Mouse (Mus musculus) layer of hippocampus, adult 9-11 months (tissue): ENCODE measurements around the gene Speg.

ENCODE experiments used
- DNase-seq: peaks from one replicate; pipeline ENCODE4 v3.0.0; 2022

The Speg gene

DNA sequence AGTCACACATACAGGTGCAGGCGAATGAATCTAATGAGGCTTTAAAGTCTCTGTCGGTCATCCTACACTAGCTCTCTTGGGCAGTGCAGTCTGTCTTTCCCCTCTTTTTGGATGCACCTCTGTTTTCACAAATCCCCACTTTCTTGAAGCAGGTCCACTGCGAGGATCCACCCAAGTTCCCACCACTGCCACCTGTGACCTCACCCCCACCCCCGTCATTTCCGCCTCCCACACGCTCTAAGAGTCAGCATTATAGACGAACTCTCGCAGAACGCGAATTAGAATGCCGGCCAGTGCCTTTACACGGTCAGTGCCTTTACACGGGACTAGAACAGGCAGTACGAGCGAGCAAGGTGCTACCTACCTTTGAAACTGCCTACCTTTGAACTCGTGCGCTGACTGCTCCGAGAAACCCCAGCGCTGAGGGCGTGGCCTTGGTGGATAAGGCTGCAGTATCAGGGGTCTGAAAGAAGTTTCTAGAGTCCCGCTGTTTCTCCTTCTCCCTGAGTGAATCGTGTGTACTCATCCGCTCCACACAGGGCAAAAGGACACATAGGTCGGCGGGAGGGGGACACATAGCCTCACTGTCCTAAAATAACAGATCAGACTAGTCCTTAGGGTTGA, 5.6 kb upstream of the Speg start:
- DNase-seq = no peak

DNA sequence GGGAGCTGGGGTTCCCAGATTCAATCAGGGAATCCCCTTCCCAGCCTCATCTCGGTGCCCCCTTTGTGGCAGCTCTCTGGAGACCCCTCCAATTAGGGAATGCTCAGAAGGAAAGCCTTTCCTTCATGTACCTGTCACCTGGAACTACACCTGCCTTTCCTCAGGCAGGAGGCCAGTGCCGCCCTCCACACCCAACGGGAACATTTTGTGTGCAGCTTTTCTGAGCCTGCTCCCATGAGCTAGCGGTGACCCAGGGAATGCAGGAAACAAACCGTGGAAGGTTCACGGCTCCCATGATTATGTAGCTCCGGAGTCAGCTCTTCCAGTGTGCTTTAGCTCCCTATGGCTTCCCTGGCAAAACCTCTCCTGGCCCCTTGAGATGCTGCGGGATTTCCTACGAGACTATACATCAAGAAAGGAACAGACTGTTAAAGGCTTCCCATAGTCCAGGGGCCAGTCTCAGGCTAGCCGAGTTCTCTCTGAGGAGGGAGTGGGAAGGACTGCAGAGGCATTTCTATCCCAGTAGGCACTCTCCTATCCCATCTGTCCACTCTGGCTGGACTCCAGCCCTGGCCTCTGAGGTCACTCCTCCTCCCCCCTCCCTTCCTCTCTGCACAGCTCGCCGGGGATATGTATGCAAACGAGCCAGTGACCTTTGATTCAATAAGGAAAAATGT, 5.0 kb upstream of the Speg start:
- no peak for DNase-seq

DNA sequence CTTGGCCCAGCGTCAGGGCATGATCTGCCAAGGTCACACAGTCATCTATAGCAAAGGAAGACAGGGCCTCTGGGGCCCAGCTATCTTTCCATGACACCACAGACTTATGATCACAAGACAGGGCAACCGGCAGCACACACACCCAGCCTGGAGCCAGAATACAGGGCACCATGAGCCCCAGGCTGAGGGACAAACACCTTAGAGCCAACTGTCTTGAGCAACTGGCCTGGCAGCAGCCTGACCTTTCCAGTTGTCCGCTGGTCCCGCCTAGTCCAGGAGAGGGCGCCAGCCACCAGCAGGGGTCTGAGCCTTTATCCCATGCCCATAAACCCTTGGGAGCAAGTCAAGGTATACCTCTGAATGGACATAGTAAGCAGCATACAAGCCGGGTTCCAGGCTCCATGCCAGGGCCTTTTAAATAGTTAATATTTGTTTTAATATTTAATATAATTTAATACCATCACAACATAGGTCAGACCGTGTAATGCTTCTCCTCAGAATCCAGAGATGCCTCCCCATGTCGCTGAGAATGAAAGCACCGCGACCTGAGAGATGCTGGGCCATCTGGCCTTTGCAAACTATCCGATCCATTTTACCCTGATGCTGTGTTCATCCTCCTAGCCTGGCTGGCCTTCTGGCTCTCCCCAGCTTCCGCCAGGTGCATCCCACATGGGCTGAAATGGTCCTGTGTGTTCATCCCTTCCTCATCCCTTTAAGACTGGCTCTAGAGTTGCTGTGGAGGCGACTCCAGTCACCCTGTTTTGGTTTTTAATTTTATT, 3.6 kb upstream of the Speg start:
- DNase-seq = no peak

DNA sequence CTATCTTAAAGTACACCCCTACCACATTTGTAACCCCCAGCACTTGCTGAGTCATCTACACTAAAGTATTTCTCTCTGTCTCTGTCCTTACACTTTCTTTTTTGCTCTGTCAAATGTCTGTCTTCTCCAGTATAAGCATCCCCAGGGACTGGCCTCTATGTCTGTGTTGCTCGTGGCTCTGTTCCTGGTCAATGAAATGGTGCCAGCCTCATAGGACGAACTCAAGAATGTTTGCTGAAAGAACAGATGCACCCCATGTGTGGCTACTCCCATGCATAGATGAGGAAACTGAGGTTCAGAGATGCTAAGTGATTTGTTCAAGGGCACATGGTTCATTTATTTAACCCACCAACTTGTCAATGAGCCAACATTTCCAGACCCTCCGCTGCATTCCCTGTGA, 2.6 kb upstream of the Speg start:
- no peak for DNase-seq

DNA sequence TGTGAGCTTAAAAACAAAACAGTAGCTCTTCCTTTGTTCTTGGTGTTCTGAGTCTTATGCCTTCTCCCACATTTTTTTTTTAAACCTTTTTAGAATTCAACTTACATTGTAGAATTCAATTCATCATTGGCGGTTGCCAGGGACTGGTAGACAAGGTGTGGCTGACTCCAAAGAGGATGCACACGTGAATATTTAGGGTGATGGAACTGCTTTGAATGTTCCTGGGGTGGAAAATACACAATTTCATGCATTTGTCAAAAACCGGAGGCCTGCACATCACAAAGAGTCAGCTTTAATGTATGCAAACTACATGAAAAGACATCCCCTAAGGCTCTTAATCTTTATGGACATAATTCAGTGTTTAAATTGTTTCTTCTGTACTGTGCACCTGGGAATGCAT, 1.8 kb upstream of the Speg start:
- no peak for DNase-seq

DNA sequence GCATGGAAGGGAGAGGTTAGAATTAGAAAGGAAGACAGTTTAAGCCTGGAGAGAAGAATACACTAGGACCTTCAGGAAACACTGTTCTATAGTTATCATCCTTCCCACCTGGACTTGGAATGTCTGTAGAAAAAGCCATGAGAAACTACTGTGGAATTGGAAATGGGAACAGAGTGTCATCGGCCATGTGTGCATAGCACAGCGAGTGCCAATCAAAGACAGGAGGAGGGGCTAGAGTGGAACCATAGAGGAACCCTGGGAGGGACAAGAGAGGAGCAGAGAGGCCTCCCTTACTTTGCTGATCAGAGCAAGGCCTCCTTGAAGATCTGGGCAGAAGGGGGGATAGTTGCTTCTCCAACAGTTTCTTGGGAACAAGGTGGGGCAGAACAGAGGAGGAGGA, 4.1 kb downstream of the Speg start:
- DNase-seq = no peak

DNA sequence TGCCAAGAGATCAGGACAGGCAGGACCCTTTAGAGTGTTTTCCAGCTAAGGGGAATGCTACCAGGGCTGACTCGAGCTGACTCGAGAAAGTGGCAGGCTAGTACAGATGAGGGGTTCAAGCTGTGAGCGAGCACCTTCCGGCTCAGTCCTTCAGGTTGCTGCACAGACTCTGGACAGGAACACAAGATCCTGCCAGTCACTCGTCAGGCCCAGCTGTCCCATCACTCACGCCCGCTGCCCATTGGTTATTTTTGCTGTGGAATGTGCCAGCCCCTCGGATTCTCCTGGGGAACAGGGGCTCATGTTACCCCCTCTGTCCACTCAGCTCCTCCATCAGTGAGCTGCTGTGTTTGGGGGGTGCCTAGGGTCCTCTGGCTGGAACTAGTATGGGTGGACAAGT, 4.8 kb downstream of the Speg start:
- DNase-seq = no peak

DNA sequence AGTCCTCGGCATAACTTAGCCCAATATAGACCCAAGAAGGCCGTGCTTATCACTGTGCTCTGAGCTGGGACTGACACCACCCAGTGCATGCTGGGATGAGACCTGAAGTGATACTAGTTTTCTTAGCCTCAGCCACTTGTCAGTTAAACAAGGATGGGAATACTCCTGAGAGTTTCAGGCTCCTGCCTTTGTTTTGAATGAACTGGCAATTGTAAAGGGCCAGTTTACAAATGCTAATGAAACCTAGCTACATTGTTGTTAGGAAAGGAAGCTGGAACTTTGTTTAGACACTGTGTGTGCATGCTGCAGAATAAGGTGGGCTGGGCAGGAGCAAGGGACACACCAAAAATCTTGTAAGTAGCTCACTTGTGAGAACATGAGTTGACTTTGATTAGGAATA, 5.9 kb downstream of the Speg start:
- no peak for DNase-seq

DNA sequence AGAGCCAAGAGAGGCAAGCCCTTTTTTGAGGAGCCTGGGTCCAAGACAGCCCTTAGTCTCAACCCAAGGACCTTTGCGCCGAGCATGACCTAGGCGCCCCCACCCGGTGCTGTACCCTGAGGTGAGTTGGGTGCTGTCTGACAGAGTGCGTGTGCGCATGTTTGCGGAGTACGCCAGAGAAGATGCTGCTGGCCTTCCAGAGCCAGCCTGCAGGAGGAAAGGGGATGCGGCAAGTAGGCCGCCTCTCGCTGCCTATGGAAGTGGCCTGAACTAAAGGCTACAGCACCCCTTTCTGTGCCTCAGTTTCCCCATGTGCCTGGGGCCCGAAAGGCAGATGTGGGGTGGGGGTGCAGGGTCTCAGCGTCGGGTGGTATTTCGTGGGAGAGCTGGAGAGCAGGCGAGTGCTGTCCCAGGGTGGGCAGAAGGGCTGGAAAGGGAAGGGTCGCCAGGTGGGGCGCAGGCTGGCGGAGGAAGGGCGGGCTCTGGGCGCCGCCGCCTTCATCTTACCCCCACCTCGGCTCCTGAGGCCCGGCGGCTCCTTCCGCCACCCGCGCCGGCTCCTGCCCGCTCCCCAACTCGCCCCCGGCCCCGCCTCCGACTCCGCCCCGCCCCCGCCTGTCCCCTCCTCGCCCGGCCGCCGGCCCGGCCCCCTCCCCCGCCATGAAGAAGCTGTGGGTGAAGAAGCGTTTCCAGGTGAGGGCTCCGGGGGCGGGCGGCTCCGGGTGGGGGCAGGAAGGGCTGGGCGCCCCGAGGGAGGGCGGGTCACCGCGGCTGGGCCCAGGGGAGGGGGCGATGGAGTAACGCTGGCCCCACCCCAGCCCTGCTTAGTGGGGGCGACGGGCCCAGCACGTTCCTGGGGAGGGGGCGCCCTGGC, 6.6 kb downstream of the Speg start:
- DNase-seq = peak; percentile 52

DNA sequence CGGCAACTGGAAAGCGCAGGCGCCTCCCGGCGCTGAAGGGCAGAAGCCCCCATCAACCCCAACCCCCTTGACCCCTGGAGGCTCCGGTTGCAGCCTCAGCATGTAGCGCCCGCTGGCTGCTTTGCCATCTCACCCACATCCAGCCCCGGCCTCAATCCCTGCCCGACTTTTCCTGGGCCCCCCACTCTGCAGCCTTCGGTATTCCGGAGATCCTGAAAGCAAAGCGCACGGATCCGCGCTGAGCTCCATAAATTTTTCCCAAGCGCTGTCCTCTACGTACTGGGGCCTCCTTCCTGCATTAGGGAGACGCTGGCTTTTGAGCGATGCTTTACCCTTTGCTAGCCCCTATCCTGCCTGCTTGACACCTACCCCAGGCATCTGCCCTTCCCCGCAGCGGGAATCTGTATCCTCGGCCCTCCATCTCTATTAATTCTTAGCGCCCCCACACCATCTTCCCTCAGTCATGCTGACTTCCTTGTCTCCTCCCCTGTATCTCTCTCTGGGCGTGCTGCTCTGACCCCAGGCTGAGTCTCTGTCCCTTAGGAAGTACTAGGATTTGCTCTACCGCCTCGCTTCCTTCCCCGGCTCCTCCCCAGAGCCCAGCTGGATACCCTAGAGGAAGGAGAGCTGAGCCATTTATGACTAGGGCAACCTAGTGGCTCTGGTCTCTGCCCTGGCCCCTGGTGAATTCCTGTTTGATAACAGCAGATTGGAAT, 7.4 kb downstream of the Speg start:
- no peak for DNase-seq

DNA sequence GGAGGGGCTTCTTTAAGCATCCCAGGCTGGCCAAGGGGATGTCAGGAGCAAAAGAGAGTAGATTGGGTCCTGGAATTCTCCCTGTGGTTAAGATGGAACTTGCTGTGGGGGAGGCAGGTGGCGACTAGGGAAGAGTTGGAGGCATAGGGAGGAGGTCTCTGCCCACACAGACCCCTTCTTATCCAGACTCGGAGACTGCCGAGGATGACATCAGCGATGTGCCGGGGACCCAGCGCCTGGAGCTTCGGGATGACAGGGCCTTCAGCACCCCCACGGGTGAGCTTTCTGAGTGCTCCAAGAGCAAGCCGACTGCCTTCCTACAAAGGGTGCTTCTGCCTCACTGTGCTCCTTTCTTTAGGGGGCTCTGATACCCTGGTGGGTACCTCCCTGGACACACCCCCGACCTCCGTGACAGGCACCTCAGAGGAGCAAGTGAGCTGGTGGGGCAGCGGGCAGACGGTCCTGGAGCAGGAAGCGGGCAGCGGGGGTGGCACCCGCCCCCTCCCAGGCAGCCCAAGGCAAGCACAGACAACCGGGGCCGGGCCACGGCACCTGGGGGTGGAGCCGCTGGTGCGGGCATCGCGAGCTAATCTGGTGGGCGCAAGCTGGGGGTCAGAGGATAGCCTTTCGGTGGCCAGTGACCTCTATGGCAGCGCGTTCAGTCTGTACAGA, 9.5 kb downstream of the Speg start:
- DNase-seq = peak; percentile 49

DNA sequence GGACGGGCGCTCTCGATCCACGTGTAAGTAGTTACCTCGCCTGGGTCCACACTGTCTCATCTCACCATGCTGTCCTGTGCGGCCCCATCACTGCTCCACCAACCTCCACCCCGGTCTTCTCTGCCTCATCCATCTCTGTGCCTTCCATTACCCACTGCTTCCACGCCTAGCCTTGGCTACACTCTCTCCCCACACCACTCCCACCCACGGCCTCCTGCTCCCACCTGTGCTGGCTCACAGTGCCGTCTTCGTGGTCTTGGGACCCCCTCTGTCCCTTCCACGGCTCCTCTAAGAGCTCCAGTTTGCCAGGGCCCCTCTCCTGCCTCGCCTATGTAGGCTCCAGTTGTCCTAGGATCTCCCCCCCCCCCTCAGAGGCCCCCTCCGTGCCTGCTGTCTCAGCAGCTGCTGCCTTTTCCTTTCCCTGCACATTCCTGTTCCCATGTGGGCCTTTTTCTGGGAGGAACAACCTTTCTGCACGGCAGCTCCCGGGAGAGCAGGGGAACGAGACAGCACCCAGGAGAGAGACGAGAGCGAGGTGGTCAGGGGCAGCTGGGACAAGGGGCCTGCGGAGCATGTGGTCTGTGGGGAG, 10.1 kb downstream of the Speg start:
- peak; percentile 37 for DNase-seq

DNA sequence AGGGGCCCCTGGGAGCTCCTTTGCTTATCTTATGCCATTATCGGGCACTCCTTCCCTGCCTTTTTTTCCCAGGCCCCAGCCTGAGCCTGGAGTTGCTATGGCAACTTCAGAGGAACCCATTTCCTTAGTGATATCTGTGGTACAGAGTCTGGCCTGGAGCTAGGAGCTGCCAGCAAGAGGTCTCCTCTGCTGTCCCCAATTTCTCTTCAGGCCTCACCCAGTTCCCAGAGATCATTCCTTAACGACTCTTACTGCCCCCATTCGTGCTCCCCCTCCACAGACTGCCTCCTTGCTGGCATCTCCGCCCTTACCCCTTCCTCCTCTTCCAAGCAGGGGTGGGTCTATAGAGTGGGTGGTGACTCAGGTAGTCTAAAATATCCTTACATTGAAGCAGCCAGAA, 11.1 kb downstream of the Speg start:
- DNase-seq = no peak

DNA sequence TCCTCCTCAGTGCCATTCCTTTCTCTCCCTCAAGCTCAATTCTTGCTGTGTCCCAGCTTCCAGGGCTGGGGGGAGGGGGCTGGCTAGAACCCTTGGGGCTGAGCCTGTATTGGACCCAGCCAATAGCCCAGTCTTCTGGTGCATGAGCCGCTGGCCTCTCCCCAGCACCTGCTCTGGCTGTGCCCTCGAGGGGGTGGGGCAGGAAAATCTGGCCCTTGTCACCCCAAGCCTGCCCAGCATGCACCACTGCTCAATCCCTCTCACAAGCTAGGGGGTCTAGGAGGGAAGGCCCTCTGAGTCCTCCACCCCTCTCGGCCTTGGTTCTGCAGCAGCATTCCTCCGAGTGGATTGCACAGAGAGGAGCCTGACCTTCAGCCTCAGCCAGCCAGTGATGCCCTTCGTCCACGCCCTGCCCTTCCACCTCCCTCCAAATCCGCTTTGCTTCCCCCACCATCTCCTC, 12.4 kb downstream of the Speg start:
- DNase-seq = no peak

DNA sequence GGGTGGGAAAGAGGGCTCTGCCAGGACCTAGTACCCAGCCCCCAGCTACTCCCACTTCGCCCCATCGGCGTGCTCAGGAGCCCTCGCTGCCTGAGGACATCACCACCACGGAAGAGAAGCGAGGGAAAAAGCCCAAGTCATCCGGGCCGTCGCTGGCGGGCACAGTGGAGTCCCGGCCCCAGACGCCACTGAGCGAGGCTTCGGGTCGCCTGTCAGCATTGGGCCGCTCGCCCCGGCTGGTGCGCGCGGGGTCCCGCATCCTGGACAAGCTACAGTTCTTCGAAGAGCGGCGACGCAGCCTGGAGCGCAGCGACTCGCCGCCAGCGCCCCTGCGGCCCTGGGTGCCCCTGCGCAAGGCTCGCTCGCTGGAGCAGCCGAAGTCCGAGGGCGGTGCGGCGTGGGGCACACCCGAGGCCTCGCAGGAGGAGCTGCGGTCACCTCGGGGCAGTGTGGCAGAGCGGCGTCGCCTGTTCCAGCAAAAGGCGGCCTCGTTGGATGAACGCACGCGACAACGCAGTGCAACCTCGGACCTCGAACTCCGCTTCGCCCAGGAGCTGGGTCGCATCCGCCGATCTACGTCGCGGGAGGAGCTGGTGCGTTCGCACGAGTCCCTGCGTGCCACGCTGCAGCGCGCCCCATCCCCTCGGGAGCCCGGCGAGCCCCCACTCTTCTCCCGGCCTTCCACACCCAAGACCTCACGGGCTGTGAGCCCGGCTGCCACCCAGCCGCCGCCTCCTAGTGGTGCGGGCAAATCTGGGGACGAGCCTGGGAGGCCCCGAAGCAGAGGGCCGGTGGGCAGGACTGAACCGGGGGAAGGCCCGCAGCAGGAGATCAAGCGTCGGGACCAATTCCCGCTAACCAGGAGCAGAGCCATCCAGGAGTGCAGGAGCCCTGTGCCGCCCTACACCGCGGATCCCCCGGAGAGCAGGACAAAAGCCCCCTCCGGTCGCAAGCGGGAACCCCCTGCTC, 13.1 kb downstream of the Speg start:
- DNase-seq = no peak

DNA sequence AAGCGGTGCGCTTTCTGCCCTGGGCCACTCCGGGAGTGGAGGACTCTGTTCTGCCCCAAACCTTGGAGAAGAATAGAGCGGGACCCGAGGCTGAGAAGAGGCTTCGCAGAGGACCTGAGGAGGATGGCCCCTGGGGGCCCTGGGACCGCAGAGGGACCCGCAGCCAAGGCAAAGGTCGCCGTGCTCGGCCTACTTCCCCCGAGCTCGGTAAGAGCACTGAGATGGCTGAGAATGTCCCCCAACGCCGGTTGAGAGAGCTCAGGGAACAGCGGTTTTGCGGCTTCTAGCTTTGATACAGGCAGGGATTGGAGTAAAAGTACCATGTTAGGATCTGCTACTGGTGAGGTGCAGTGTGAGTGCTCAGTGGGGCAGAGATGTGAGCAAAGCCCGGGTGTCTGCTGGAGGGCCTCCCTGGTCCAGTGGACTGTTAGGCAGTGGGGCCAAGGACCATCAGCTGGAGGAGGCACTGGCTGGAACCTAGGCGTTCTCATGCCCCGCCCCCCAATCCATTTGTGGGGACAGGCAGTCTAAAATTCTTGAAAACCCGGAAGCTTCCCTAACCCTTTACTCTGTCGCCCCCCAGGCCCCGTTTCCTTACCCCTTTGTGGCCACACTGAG, 13.9 kb downstream of the Speg start:
- no peak for DNase-seq

DNA sequence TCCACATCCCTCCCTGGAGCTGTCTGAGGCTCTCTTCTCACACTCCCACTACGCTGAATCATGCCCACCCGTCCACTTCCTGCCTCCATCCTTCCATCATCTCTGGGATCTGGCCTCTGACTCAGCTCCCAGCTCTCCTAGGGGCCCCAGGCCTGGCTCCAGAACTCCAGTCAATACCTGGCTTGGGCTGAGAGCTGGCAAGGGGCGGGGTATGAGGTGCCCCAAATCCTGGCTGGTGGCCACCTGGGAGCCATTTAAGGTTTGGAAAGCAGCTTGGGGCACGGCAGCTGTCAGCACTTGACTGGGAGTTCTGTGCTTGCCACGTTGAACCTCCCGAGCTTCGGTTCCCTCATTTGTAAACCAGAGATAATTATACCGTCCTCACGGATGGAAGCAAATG, 18.0 kb downstream of the Speg start:
- DNase-seq = peak; percentile 60

DNA sequence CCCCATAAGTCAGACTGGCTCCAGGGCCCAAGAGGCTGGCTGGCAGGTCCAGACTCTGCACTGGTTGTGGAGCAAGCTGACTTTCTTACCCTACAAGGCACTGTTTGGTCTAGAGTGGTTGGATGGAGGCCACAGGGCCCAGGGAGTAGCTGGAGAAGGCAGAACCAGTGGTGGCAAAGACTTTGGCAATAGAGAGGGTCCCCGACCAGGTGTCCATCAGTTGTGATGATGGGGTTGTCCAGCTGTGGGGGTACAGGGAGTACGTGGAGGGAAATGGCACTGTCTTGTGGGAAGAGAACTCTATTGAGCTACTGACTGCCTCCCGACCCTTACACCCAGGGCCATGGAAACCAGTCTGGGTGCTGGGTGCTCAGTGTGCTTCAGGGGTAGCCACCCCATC, 18.7 kb downstream of the Speg start:
- DNase-seq = no peak

DNA sequence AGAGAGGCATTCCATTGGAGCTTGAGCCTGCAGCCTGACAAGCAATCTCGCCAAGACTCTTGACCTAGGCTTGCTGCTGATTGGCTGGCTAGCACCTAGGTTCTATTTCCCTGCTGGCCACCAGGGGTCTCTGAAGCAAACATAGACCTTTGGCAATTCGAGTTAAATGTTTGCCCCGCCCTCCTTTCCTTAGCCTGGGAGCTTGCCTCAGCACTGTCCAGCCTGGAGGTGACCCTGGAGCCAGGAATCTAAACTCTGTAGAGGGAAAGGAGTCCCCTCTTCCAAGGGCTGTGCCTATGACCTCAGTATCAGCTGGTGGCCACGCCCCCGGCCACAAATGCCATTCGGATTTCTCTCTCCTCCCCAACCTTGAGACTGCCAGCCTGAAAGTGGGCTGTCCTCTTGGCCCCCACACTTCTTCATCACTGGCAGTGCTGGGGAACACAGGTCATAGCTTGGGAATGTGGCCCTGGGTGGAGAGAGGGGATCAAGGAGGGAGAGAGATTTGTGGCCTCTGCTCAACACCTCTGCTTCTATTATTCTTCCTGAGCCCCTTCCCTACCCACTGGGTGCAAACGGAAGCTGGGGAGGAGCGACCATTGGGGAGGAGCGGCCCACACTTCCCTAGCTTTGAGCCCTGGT, 23.8 kb downstream of the Speg start:
- peak; percentile 69 for DNase-seq
